Mouse (Mus musculus) right cerebral cortex, postnatal 36 days (tissue): ENCODE measurements around the gene Gm17509.
"Not testable (repeated sequence)": the region's sequence is repeated elsewhere in the genome, so short reads cannot be mapped to it uniquely, and the experiment has no call there.

Source experiments
- DNase-seq, 2 experiments: peaks; one replicate each; pipeline ENCODE4 v3.0.0; 2022; ENCODE audit warnings: low spot score in 2 of 2, mixed read lengths in 1 of 2

Gene Gm17509

DNA sequence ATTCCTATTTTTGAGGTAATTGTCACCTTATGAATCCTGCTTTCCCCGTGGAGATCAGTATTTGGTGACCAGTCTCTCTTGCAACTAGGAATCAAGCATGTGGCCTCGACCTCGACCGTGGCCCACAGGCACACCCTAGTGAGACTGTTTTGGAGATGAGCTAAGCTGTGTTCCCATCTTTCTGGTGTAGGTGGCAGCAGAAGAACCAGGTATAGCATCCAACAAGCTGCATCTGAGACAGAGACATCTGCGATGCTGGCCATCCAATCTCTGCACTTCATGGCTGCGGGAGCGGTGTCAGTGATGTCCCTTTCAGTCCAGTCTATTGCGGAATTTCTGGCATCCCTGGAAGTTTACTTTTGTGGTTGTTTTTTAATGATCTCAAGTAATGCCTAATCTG is 14.8 kb downstream of the Gm17509 start:
- DNase-seq: no peak

DNA sequence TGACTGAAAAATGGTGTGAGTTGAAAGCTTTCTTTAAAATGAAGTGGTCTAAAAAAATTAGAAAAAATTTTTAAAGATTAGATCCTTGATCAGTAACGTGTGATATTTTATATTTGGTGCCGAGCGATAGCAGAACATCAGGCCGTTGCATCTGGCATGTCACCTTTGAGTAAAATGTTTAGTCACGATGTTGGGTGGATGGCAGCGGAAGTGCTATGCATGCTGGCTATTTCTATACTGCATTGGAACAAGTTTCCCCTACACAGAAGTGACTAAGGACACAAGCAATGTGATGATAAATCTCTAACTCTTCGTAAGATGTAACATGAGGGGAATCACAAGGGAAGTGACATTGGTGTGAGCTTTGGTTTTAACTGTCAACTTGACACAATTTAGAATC is 16.2 kb downstream of the Gm17509 start:
- no peak for DNase-seq

DNA sequence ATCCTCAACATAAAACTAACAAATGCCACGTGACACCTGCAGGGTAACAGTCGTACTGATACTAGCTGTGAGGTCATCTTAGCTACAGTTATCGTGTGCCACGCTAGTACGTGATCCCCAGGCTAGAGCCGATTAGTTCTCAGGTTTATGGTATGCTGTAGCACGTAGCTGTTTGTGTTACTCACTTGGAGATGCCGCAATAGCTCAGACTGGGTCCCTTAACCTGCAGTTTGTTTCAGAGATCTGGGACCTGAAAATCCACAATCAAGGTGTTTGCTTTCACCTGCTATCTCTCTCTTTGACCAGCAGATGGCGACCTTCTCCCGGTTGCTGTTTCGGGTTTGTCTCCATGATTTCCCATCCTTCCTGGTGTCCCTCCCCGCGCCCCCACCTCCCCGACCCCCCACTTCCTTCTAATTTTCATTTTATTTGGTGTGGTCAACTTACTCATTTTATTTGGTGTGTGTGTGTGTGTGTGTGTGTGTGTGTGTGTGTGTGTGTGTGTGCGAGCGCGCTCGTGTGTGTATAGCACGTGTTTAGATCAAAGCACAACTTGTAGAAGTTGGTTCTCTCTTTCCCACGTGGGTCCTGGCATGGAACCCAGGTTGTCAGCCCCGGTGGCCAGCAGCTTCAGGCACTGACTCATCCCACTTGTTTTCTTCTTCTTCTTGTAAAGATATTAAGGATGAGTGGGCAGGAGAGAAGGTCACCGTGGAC is 18.0 kb downstream of the Gm17509 start:
- no peak for DNase-seq

- DNase-seq: peak in 1 of 2 experiments; percentile 62
These were observed 22.3 kb downstream of the Gm17509 start for GRCm38 (mm10) chr13:117198402-117199083.

GRCm38 (mm10) chr13:117197666-117198065 is 23.2 kb downstream of the Gm17509 start:
- no peak for DNase-seq

DNA sequence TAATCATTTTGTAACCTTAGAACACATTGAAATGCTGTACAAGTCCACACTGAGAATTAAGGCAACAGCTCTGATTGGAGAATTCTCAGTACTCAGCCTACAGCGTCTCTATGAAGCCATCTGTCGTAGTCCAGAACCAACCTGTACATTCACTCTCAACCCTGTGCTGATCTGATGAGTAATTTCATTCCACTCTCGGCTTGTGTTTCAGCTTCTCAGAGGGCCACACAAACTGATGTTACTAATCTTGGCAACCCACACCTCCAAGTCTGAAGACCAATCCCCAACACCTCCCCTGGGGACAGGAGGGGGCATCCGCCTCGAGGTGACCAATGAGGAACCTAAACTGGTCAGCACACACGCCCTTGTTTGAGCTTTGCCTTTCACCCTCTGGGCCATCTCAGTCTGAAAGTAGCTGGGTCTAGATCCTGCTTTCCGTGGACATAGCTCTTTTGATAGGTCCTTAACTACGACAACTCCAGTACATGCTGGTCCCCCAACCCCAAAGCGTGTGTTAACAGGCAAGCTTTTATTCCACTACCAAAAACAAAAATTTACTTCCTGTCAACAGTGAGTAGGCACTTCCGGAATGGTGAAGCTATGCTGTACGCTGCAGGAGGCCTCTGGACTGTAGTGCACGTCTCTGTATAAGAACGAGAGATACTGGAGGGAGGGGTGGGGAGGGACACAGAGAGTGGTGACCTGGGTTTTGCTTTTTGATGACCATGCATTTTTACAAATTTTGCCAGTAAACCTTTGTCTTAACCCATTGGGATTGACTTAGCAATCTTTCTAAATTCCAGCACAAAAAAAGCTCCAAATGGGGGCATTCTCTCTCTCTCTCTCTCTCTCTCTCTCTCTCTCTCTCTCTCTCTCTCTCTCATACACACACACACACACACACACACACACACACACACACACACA is 25.0 kb downstream of the Gm17509 start:
- no peak for DNase-seq

DNA sequence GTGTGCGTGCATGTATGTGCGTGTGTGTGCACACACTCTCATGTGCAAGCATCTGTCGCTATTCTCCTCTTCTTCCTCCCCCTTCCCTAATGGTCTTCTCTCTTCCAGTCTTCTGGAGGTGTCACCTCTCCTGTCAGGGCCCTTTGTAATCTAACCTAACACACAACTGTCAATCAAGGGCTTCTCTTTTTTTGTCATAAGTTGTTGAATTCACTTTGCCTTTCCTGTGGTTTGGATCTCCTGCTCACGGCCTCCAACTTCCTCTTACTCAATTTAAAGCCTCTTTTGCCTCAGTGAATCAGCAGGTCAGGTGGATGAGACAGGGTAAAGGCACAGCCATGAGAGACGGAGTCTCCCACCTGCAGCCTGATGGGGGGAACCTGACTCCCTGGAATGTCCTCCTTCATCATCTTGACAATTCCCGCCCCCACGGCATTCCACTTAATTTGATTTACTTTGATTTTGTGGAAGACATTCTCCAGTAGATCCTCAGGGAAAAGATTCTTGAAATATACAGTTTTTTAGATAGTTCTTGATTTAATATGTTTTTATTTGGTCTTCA is 27.4 kb downstream of the Gm17509 start:
- DNase-seq: no peak

DNA sequence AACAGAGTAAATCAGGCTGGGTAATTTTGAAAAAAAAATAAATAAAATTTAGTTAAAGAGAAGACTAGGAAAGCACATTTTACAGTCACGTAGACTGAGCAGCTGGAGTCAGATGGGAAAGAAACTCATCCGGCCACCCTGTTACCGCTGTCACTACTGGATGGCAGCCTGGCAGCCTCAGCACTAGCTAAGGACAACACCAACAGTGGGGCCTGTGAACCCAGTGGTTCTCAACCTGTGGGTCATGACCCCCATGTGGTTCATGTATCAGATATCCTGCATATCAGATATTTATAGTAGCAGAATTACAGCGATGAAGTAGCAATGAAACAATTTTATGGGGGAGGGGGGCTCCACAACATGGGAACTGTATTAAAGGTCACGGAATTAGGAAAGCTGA is 28.7 kb downstream of the Gm17509 start:
- no peak for DNase-seq

GRCm38 (mm10) chr13:117185329-117185728 is 35.5 kb downstream of the Gm17509 start:
- no peak for DNase-seq

GRCm38 (mm10) chr13:117183288-117183687 is 37.6 kb downstream of the Gm17509 start:
- DNase-seq: no peak

DNA sequence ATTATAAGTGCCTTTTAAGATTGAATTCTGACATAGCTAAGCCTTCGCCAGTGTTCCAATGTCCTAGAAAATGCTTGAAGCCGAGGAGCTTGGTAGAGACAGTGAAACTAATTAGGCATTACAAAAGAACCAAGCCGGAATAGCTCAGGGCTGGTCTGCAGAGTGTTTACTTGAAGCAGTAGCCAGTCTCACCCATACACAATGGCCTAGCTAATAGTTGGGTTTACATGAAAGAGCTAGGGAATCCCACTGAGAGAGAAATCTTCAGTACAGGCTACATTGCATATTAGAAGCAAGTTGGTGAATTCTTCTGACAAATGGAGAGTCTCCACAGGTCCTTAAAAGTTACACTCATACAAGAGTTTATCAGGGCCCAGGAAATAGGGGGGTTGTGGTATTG is 40.0 kb downstream of the Gm17509 start:
- not testable (repeated sequence) for DNase-seq
